Comparison of ENCODE assay signal across 9 mouse cellular contexts in genomic region chr12:111920046-111920445, GRCm38 (mm10). TPM values are rescaled to one million over a fixed set of nuclear protein-coding genes. Genes with fewer than 3 reads are reported as not detected.
DNase-seq lines count a peak whose midpoint lies in the region; ATAC-seq and TF ChIP-seq lines count a peak whose summit lies in the region.
"Had no signal": no experiment of that assay in that cellular context is flagged by ENCODE, and none has a peak within 500 bp of the region (broad histone marks: within the 10 kb centered on the region; RNA-seq: fewer than 3 reads in every experiment).

No protein-coding gene starts in this region.

- H3K36me3 ChIP-seq in G1E (replicated peaks): no peaks in the 10 kb centered on the region

- no peak for ATAC-seq in G1E (ENCODE audit: extremely low read depth, insufficient number of reproducible peaks, low FRiP score, poor library complexity, severe bottlenecking)
- ATAC-seq in erythroid progenitor cell, adult 5-6 weeks (replicated peaks; ENCODE audit: low FRiP score, poor library complexity, severe bottlenecking): no peak

- no peak for TF ChIP-seq CTCF in G1E (IDR thresholded peaks at IDR 0.05; ENCODE audit: low read depth, low read length)

- 0 out of 2 replicates have a peak overlapping the region, but pooled peaks have one; percentile 4 for H3K4me3 ChIP-seq in G1E (ENCODE audit: low read depth, low read length)

- H3K9me3 ChIP-seq in G1E (replicated peaks): peaks cover 5% of the 10 kb centered on the region; the same call in 1 of the 2 replicates

- H3K4me1 ChIP-seq in G1E (ENCODE audit: insufficient read depth, low read depth, low read length): peaks cover 31% of the 10 kb centered on the region

- DNase-seq in heart, adult 11 months: peak; percentile 94
- DNase-seq in heart, postnatal 4 days: no peak
- DNase-seq in G1E (ENCODE audit: low spot score): no peak
- DNase-seq in cerebellum, postnatal 14 days: peak; percentile 79 to 84
- DNase-seq in layer of hippocampus, postnatal 25 days (ENCODE audit: extremely low spot score in 1 of 2, low spot score in 1 of 2): peak; percentile 53 to 59
- DNase-seq in B cell, adult 2 months: no peak
- no peak for DNase-seq in retina, embryonic 14.5 days (ENCODE audit: low spot score)
- DNase-seq: adrenal gland, adult 2 months had no signal

- H3K27me3 ChIP-seq in G1E (ENCODE audit: insufficient read depth, low read length): peaks cover 66% of the 10 kb centered on the region

RNA-seq across cellular contexts. Expression of gene Ppp1r13b, which starts 12.1 kb away (rescaled TPM):
- total RNA-seq in heart, postnatal 4 days (2021): 10 to 100 TPM; 24.8 to 25.7 TPM
- total RNA-seq in G1E (2014; fragmentation: Nextera tagmentation): 41.7 and 51.5 TPM in 2 replicates
- total RNA-seq in G1E (2017): 16.4 and 19.7 TPM in 2 replicates
- polyA plus RNA-seq in G1E (2012): 27.8 and 28.1 TPM in 2 replicates
- total RNA-seq in layer of hippocampus, postnatal 25 days (2021): 10 to 100 TPM; 89.5 to 91.9 TPM
- 9.7 and 14.7 TPM in 2 replicates for total RNA-seq in erythroid progenitor cell, adult 5-6 weeks (2015; ENCODE audit: low replicate concordance)
- total RNA-seq in erythroid progenitor cell, adult 5-6 weeks (2017; ENCODE audit: low replicate concordance): 6.7 and 12.2 TPM in 2 replicates

RNA-seq across cellular contexts. Expression of gene Atp5mpl, which starts 46.7 kb away (rescaled TPM):
- total RNA-seq in heart, postnatal 4 days (2021): 1,000 to 10,000 TPM; 1,243 to 1,298 TPM
- 56.4 and 70.0 TPM in 2 replicates for total RNA-seq in G1E (2014; fragmentation: Nextera tagmentation)
- total RNA-seq in G1E (2017): 1,497 and 1,593 TPM in 2 replicates
- polyA plus RNA-seq in G1E (2012): 14.9 and 17.7 TPM in 2 replicates
- total RNA-seq in layer of hippocampus, postnatal 25 days (2021): 100 to 1,000 TPM; 374 to 410 TPM
- 132 and 273 TPM in 2 replicates for total RNA-seq in erythroid progenitor cell, adult 5-6 weeks (2015; ENCODE audit: low replicate concordance)
- total RNA-seq in erythroid progenitor cell, adult 5-6 weeks (2017; ENCODE audit: low replicate concordance): 69.3 and 71.9 TPM in 2 replicates

RNA-seq across cellular contexts. Expression of gene Tdrd9, which starts 51.3 kb away (rescaled TPM):
- under 1 TPM; 0.33 to 0.50 TPM for total RNA-seq in heart, postnatal 4 days (2021)
- not detected in 2 replicates for total RNA-seq in G1E (2014; fragmentation: Nextera tagmentation)
- 0.12 and 0.76 TPM in 2 replicates for total RNA-seq in G1E (2017)
- polyA plus RNA-seq in G1E (2012): not detected in 2 replicates
- under 1 TPM; 0.09 to 0.22 TPM for total RNA-seq in layer of hippocampus, postnatal 25 days (2021)
- not detected in 2 replicates for total RNA-seq in erythroid progenitor cell, adult 5-6 weeks (2015; ENCODE audit: low replicate concordance)
- not detected in 2 replicates for total RNA-seq in erythroid progenitor cell, adult 5-6 weeks (2017; ENCODE audit: low replicate concordance)
- polyA plus RNA-seq: adrenal gland, adult 2 months had no signal

Comparison
In these comparisons a context has a peak if more than half of its experiments do, and no peak if none do; other contexts are left out.
1. DNase-seq: peak in heart, adult 11 months (single experiment), cerebellum, postnatal 14 days (2 of 2) and layer of hippocampus, postnatal 25 days (2 of 2); none in heart, postnatal 4 days (single experiment), G1E (single experiment), B cell, adult 2 months (0 of 2) and retina, embryonic 14.5 days (single experiment).